In the genomic region with DNA sequence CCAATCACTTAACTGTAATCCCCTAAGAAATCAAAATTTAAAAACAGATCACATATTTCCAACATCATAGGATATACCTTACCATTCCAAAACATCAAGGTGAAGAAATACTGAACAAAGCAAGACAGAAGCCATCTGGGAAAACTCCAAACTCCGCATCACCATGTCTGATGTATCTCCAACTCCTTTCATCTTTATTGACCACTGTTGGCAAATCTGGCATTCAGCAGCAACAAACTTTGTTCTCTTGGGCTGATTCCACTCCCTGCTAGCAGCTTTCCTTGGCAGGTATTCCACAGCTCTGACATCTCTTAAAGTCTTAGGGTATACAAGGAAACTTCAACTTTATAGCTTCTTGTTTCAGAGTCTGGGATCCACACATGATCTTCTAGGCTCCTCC, we compare ENCODE assay signal across 16 mouse cellular contexts.
"Had no signal": no experiment of that assay in that cellular context is flagged by ENCODE, and none has a peak within 500 bp of the region (broad histone marks: within the 10 kb centered on the region; RNA-seq: fewer than 3 reads in every experiment).

No protein-coding gene starts in this region.

- H3K36me3 ChIP-seq: neural tube, embryonic 13.5 days; neural tube, embryonic 15.5 days; stomach, embryonic 15.5 days had no signal

- H3K27me3 ChIP-seq: neural tube, embryonic 13.5 days; neural tube, embryonic 15.5 days; stomach, embryonic 15.5 days had no signal

- H3K27ac ChIP-seq: neural tube, embryonic 13.5 days; neural tube, embryonic 15.5 days; stomach, embryonic 15.5 days; stomach, postnatal 0 days had no signal

- H3K9ac ChIP-seq: neural tube, embryonic 13.5 days; neural tube, embryonic 15.5 days; stomach, embryonic 15.5 days had no signal

- H3K9me3 ChIP-seq: stomach, embryonic 15.5 days had no signal

- H3K4me3 ChIP-seq: neural tube, embryonic 13.5 days; neural tube, embryonic 15.5 days; stomach, embryonic 15.5 days had no signal

- H3K4me1 ChIP-seq: stomach, embryonic 15.5 days had no signal

- DNase-seq: retina, postnatal 1 day; right cerebral cortex, adult 18-20 months; right cerebral cortex, postnatal 14 days; right cerebral cortex, postnatal 25 days; right cerebral cortex, postnatal 4 days; spleen, adult 18-20 months; thymus, adult 18-20 months; thymus, adult 2 months; thymus, postnatal 14 days; thymus, postnatal 25 days; thymus, postnatal 36 days; thymus, postnatal 4 days had no signal

- H3K4me2 ChIP-seq: neural tube, embryonic 13.5 days; neural tube, embryonic 15.5 days; stomach, embryonic 15.5 days had no signal
